Mouse (Mus musculus): Measurements from ENCODE around the gene Ccdc149. TPM values are rescaled to one million over a fixed set of nuclear protein-coding genes. Genes with fewer than 3 reads are reported as not detected.

Gene Ccdc149
- total and polyA plus RNA-seq, 3 experiments = not detected

GRCm38 (mm10) chr5:52431276-52431844 is 40.0 kb downstream of the Ccdc149 start:
- Histone ChIP-seq H3K4me1 (ENCODE audit: control insufficient read depth in 1 of 2, insufficient read depth in 2 of 2, low read length in 2 of 2) (no peaks in the 10 kb centered on the region), H3K9ac (ENCODE audit: control insufficient read depth, low read depth, low read length, poor library complexity, severe bottlenecking) (no peak overlapping the region), H3K4me3 (ENCODE audit: control insufficient read depth in 1 of 2, insufficient read depth in 1 of 2, low read depth in 2 of 2, low read length in 2 of 2) (no peak overlapping the region), H3K36me3 (ENCODE audit: control insufficient read depth in 1 of 2, insufficient read depth in 2 of 2, low read length in 2 of 2) (no peaks in the 10 kb centered on the region), H3K27ac (ENCODE audit: control insufficient read depth, low read depth, low read length) (no peak overlapping the region), H3K79me2 (ENCODE audit: control insufficient read depth, insufficient read depth, low read length, poor library complexity) (no peaks in the 10 kb centered on the region), H3K9me3 (replicated peaks; ENCODE audit: insufficient read depth, low read length) (no peaks in the 10 kb centered on the region), H3K27me3 (ENCODE audit: control insufficient read depth in 1 of 2, insufficient read depth in 2 of 2, low read length in 2 of 2) (no peaks in the 10 kb centered on the region)
- DNase-seq (ENCODE audit: low read depth, low spot score) = no peak
- TF ChIP-seq MYC (IDR thresholded peaks at IDR 0.05; ENCODE audit: low read depth, low read length) = no peak
- TF ChIP-seq CHD2 (IDR thresholded peaks at IDR 0.05; ENCODE audit: low read length) = no peak
- TF ChIP-seq CHD1 (IDR thresholded peaks at IDR 0.05; ENCODE audit: low read depth, low read length) = no peak
- TF ChIP-seq ELF1 (IDR thresholded peaks at IDR 0.05; ENCODE audit: low read depth, low read length) = no peak
- no peak for TF ChIP-seq TAL1 (IDR thresholded peaks at IDR 0.05; ENCODE audit: low read length)
- TF ChIP-seq TBP (IDR thresholded peaks at IDR 0.05; ENCODE audit: low read depth, low read length) = no peak
- TF ChIP-seq MEF2A (IDR thresholded peaks at IDR 0.05; ENCODE audit: extremely low read depth, insufficient replicate concordance, low read depth, low read length, poor library complexity, severe bottlenecking) = no peak
- TF ChIP-seq MAFK (IDR thresholded peaks at IDR 0.05; ENCODE audit: borderline replicate concordance, low read depth, low read length) = no peak

- H3K27ac ChIP-seq (ENCODE audit: control insufficient read depth, low read depth, low read length) = no peak overlapping the region
- no peak for DNase-seq (ENCODE audit: low read depth, low spot score)
Measured at GRCm38 (mm10) chr5:52429731-52430480, 41.4 kb downstream of the Ccdc149 start.

More at GRCm38 (mm10) chr5:52429731-52430480, 41.4 kb downstream of the Ccdc149 start:
- Histone ChIP-seq H3K27me3 (ENCODE audit: control insufficient read depth in 1 of 2, insufficient read depth in 2 of 2, low read length in 2 of 2) (no peaks in the 10 kb centered on the region), H3K9me3 (replicated peaks; ENCODE audit: insufficient read depth, low read length) (no peaks in the 10 kb centered on the region), H3K9ac (ENCODE audit: control insufficient read depth, low read depth, low read length, poor library complexity, severe bottlenecking) (no peak overlapping the region), H3K79me2 (ENCODE audit: control insufficient read depth, insufficient read depth, low read length, poor library complexity) (no peaks in the 10 kb centered on the region), H3K4me3 (ENCODE audit: control insufficient read depth in 1 of 2, insufficient read depth in 1 of 2, low read depth in 2 of 2, low read length in 2 of 2) (no peak overlapping the region), H3K4me1 (ENCODE audit: control insufficient read depth in 1 of 2, insufficient read depth in 2 of 2, low read length in 2 of 2) (no peaks in the 10 kb centered on the region), H3K36me3 (ENCODE audit: control insufficient read depth in 1 of 2, insufficient read depth in 2 of 2, low read length in 2 of 2) (no peaks in the 10 kb centered on the region)
- no peak for TF ChIP-seq POLR2A (IDR thresholded peaks at IDR 0.05; ENCODE audit: control insufficient read depth in 1 of 2, insufficient read depth in 1 of 2, low read depth in 1 of 2, low read length in 2 of 2, poor library complexity in 1 of 2)
- TF ChIP-seq SIN3A (IDR thresholded peaks at IDR 0.05; ENCODE audit: low read length) = no peak
- TF ChIP-seq MEF2A (IDR thresholded peaks at IDR 0.05; ENCODE audit: extremely low read depth, insufficient replicate concordance, low read depth, low read length, poor library complexity, severe bottlenecking) = no peak
- TF ChIP-seq JUND (IDR thresholded peaks at IDR 0.05; ENCODE audit: low read depth, low read length) = no peak
- no peak for TF ChIP-seq UBTF (IDR thresholded peaks at IDR 0.05; ENCODE audit: borderline replicate concordance, insufficient read depth, low read depth, low read length)
- no peak for TF ChIP-seq ZNF384 (IDR thresholded peaks at IDR 0.05; ENCODE audit: low read depth, low read length)
- TF ChIP-seq ZC3H11A (IDR thresholded peaks at IDR 0.05; ENCODE audit: low read depth, low read length) = no peak
- no peak for TF ChIP-seq POLR2AphosphoS5 (IDR thresholded peaks at IDR 0.05; ENCODE audit: borderline replicate concordance, low read depth, low read length)
- no peak for TF ChIP-seq CHD1 (IDR thresholded peaks at IDR 0.05; ENCODE audit: low read depth, low read length)
- no peak for TF ChIP-seq NRF1 (IDR thresholded peaks at IDR 0.05; ENCODE audit: insufficient read depth, low read depth, low read length, poor library complexity, severe bottlenecking)
- TF ChIP-seq ETS1 (IDR thresholded peaks at IDR 0.05; ENCODE audit: low read depth, low read length) = no peak
- TF ChIP-seq ZKSCAN1 (IDR thresholded peaks at IDR 0.05; ENCODE audit: low read depth, low read length) = no peak
- no peak for TF ChIP-seq MXI1 (IDR thresholded peaks at IDR 0.05; ENCODE audit: low read depth, low read length)
- no peak for TF ChIP-seq TBP (IDR thresholded peaks at IDR 0.05; ENCODE audit: low read depth, low read length)
- no peak for TF ChIP-seq EP300 (IDR thresholded peaks at IDR 0.05; ENCODE audit: low read depth in 1 of 2, low read length in 2 of 2)
- no peak for TF ChIP-seq USF1 (IDR thresholded peaks at IDR 0.05; ENCODE audit: low read depth, low read length)
- no peak for TF ChIP-seq CTCF (IDR thresholded peaks at IDR 0.05 in 2 of 3, conservative IDR thresholded peaks at IDR 0.05 in 1 of 3; ENCODE audit: control insufficient read depth in 1 of 3, insufficient read depth in 1 of 3, low read depth in 2 of 3, low read length in 3 of 3, poor library complexity in 1 of 3, severe bottlenecking in 1 of 3)

Data from MEL (cell line).